Mouse (Mus musculus): ENCODE data around the gene Gm21761. TPM values are rescaled to one million over a fixed set of nuclear protein-coding genes. Genes with fewer than 3 reads are reported as not detected.

The Gm21761 gene
- total RNA-seq, 2 experiments from 2014 or later = not detected

Other genes starting within 250 kb of the Gm21761 start
- gene Hmgcs1, start 238.9 kb downstream of the Gm21761 start, total RNA-seq (2021) = 10 to 100 TPM; 50.6 to 51.5 TPM
- under 1 TPM; 0.88 to 0.93 TPM for gene Nim1k, start 173.4 kb downstream of the Gm21761 start, total RNA-seq (2021)
- gene Zfp131, start 138.4 kb downstream of the Gm21761 start, total RNA-seq (2021) = 10 to 100 TPM; 22.9 TPM
- not detected for gene AF067063, start 99.1 kb downstream of the Gm21761 start, total RNA-seq (2021)
- gene D13Ertd608e, start 93.3 kb downstream of the Gm21761 start, total RNA-seq (2021) = not detected
- not detected for gene Tcstv1, start 34.5 kb downstream of the Gm21761 start, total RNA-seq (2021)
- gene B020031M17Rik, start 21.5 kb upstream of the Gm21761 start, total RNA-seq (2021) = not detected
- gene Gm36079, start 97.7 kb upstream of the Gm21761 start, total RNA-seq (2021) = not detected
- under 1 TPM in 1 of 2 experiments, not detected in 1; 0.15 TPM for gene Gm21188, start 122.9 kb upstream of the Gm21761 start, total RNA-seq (2021)
- gene Gm20767, start 211.0 kb upstream of the Gm21761 start, total RNA-seq (2021) = not detected
- gene Gm21818, start 243.2 kb upstream of the Gm21761 start, total RNA-seq (2021) = not detected